Mouse (Mus musculus) megakaryocyte-erythroid progenitor cell, adult 5-6 weeks (primary cell): ENCODE measurements around the gene Atp11c. TPM values are rescaled to one million over a fixed set of nuclear protein-coding genes. Genes with fewer than 3 reads are reported as not detected.

Experiments
- ATAC-seq: replicated peaks from 2 replicates; pipeline ENCODE4 v1.8.0; 2016; ENCODE audit warnings: mild to moderate bottlenecking, inconsistent platforms; ENCODE audit not compliant: severe bottlenecking, poor library complexity, low FRiP score, low TSS enrichment
- total RNA-seq, 2 experiments: library from RNA; stranded (forward) in 1 of 2; stranded (reverse) in 1 of 2; fragments of 200-1000, 215-1000 nt in 1 of 2; fragments of >200 nt in 1 of 2; fragmentation: Nextera tagmentation in 1 of 2; gene quantifications; 2 replicates each; pipeline ENCODE4 v1.2.3; 2014 to 2017

The Atp11c gene
- total RNA-seq, 2 experiments from 2014 or later, result 24.5 to 38.1 TPM

- ATAC-seq, result 0 out of 2 replicates have a peak, but pooled peaks have one; percentile 7
Measured at GRCm38 (mm10) chrX:60403062-60403763, 189.3 kb downstream of the Atp11c start.

GRCm38 (mm10) chrX:60394292-60394691, 198.2 kb downstream of the Atp11c start:
- ATAC-seq, result no peak

- peak; percentile 84 for ATAC-seq
Measured at GRCm38 (mm10) chrX:60386852-60387251, 205.6 kb downstream of the Atp11c start.

GRCm38 (mm10) chrX:60381711-60382110, 210.8 kb downstream of the Atp11c start:
- ATAC-seq, result no peak

GRCm38 (mm10) chrX:60380386-60380785, 212.1 kb downstream of the Atp11c start:
- no peak for ATAC-seq

- ATAC-seq, result no peak
Measured at GRCm38 (mm10) chrX:60348741-60349140, 243.8 kb downstream of the Atp11c start.

- ATAC-seq, result no peak
Measured at GRCm38 (mm10) chrX:60345447-60345846, 247.1 kb downstream of the Atp11c start.

- ATAC-seq, result no peak
Measured at GRCm38 (mm10) chrX:60344991-60345390, 247.5 kb downstream of the Atp11c start.

GRCm38 (mm10) chrX:60329735-60330134, 262.8 kb downstream of the Atp11c start:
- peak; percentile 79 for ATAC-seq

- no peak for ATAC-seq
Measured at GRCm38 (mm10) chrX:60321321-60321720, 271.2 kb downstream of the Atp11c start.

- ATAC-seq, result no peak
Measured at GRCm38 (mm10) chrX:60317661-60318060, 274.8 kb downstream of the Atp11c start.

GRCm38 (mm10) chrX:60292335-60292734, 300.2 kb downstream of the Atp11c start:
- no peak for ATAC-seq

GRCm38 (mm10) chrX:60255346-60255745, 337.2 kb downstream of the Atp11c start:
- ATAC-seq, result no peak

GRCm38 (mm10) chrX:60187726-60188125, 404.8 kb downstream of the Atp11c start:
- no peak for ATAC-seq

GRCm38 (mm10) chrX:60182611-60183010, 409.9 kb downstream of the Atp11c start:
- no peak for ATAC-seq

- ATAC-seq, result no peak
Measured at GRCm38 (mm10) chrX:60178744-60179458, 413.6 kb downstream of the Atp11c start, which contains the start of gene Mcf2. Gene Mcf2, minus strand, starts transcription at chrX:60179089.

- no peak for ATAC-seq
Measured at GRCm38 (mm10) chrX:60178025-60178743, 414.3 kb downstream of the Atp11c start.
